Mouse (Mus musculus) lung, adult 18-20 months (tissue): ENCODE measurements at regions not wholly inside any gene's neighbourhood (a gene's known extent, or its start where the extent isn't known, plus 50 kb on each side); places are given as distances from the start of the nearest gene placed in this dataset.

Experiments
- DNase-seq, 2 experiments: peaks; one replicate each; pipeline ENCODE4 v3.0.0; 2022; ENCODE audit warnings: mixed read lengths in 2 of 2

DNA sequence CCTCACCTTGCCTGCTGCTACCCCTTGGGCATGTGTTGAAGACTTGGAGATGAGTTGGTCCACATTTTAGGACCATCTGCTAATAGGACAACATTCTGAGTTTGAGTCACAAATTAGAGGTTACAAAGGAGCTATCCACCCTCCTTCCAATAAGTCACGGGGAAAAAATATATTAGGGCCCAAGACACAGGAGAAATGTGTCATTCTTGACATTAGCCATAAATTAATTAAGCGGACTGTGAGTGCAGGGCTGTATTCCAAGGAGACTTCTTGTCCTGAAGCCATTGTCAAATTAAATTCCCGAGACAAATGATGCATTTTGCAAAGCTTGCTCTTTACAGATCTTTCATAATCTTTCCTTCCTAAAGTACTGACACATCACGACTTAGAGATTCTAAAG is 79.2 kb downstream of the 1700020N01Rik start:
- DNase-seq, result no peak

DNA sequence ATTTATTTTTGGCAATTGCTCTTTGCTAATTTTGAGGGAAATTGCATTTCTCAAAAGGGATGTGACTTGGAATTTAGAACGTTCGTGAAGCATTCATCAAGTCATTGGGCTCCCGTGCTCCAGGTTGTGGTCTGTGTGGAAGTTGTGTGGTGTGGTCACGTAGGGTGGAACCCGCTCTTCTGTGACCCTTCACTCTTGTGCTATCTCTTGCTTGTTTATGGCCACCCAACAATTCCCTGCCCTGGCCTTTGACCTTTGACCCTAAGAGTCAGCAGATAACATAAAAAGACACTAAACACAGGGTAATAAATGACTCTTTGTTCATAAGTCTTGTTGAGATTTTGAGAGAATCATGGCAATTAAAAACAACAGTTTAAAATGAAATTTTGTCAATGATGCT is 79.7 kb downstream of the 1700020N01Rik start:
- no peak for DNase-seq

DNA sequence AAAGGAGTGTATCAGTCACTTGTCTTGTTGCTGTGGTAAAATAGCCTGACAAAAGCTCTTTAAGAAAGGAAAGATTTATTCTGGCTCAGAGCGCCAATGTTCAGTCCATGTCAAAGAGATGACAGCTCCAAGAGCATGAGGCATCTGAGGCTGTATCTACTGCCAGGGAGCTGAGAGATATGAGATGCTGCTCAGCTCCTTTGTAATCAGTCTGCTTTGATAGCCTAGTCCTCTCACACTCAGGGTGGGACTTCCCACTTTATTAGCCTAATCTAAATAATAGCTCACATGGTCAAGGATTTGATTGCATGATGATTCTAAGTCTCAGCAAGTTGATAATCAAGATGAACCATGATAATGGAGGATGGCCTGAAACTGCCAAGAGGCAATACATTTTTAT is 80.9 kb downstream of the 1700020N01Rik start:
- no peak for DNase-seq

DNA sequence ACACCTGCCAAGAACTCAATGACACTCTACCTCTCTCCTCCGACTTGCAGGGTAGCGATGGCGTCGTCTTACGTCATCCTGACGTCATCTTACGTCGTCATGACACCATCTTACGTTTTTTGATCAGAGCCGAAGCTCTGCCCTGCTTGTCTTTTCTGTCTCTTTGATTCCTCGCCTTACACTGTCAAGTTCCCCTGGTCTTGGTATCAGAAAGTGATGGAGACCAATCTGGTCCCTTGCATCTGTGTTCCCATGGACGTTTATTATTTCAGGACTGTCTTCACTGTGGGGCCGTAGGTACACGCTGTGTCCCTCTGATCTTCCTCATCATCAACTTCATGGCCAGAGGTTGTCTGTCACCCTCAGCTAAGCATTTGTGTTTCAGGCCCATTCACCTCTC is 82.8 kb downstream of the 1700020N01Rik start:
- DNase-seq, result no peak

DNA sequence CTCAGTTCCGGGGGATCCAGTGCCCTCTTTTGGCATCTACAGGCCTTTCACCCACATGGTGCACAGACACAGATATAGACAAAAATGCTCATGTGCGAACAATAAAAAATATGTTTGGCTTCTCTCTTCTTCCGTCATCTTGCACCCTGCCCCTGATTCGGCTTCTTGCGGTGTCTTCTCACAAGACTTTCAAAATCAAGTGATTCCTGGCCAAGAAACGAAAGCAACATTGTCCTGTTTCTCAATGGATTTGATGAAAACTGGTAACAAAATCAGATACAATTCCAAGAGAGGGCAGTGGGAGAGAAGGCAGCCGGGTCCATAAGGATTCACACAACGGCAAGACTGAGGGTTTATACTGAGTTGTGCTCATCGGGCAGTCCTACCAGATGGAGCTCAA is 85.0 kb downstream of the 1700020N01Rik start:
- DNase-seq, result no peak

DNA sequence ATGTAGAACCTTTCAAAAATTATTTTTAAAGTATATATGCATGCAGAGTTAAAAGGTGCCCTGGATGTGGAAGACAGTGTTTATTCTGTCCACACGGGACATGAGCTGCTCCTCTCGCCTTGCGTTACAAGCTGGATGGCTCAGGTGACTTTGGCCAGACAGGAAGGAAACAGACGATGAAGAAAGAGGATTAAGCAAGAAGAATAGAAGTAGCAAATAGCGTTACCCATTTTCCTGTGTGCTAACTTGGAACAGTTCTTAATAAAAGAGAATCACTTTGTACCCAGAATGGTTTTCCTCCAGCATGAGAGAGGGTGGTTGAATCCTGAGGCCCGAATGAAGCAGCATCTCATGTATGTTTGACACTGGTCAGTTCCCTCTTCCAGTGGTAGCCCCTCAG is 85.4 kb downstream of the 1700020N01Rik start:
- DNase-seq, result no peak

DNA sequence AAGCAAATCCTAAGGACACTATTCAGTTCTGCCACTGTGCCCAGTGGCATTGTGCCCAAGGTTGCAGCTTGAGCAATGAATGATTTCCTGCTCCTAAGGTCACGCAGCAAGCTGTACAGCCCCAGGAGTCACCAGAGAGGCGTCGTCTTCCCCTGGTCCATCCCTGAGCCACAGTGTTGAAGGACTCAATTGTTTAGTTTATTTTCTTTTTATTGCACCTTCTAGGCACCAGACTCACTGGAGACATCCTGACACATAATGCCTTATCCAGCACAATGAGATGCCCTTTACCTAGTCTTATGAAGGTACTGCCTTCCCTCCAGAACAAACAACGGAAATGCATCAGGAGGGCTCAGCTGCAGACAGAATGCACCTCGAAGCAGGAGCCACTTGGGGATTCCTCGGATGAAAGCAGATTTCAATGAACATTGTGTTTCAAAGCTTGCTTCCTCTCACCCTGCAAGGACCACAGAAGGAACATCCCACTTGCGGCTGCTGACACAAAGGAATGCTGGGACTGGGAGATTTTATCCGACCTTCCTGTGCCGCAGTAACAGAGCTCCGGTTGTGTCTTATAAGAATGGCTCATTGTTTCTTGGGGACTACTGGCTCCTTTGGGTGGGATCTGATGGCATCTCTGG is 86.0 kb downstream of the 1700020N01Rik start:
- DNase-seq, result peak; percentile 44 to 66

DNA sequence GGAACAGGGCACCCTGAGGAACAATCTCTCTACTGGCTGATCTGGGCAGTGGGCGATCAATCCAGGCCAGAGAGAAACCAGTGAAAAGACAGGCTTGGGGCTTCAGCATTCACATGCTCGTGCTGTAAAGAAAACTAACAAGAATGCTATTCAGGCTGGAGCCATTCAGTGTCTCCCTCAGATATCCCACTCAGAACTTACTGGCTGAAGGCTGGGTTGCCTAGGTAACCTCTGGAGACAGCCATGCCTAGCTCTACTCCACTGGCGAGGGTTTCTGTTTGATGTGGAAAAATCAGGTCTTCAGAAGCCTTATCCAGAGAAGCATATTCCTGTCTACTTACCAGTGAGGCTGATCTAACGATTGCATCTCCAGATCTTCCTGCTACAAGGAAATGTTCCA is 87.8 kb downstream of the 1700020N01Rik start:
- DNase-seq, result no peak

DNA sequence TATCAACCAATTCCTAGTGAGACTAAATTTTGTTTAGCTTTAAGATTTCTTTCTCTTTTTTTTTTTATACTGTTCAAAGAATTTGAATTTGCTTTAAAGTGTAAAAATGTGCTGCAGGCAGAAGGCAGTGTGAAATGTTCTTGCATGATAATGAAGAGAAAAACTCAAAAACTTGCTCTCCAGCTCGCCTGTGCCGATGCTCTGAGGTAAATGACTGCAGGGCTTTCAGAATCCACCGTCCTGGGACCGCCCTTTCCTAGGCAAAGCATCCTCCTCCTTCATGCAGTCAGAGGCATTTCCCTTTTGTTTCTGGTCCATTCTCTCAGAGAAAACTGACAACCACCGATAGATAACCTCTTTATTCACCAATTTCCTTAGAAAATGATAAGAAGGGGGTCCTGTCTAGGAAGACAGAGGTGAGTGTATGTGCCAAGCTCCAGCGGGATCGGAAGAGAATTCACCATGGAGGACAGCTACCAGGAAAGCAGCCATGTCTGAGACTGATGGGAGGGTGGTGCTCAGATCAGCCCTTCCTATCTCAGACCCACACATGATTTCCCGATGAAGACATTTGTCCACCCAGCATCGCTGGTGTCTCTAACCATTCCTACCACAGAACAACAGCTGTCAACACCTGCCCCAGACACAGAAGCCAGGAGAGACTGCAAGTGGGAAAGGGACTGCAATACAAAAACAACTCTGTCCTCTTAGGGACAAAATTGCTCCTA is 91.5 kb downstream of the 1700020N01Rik start:
- no peak for DNase-seq

DNA sequence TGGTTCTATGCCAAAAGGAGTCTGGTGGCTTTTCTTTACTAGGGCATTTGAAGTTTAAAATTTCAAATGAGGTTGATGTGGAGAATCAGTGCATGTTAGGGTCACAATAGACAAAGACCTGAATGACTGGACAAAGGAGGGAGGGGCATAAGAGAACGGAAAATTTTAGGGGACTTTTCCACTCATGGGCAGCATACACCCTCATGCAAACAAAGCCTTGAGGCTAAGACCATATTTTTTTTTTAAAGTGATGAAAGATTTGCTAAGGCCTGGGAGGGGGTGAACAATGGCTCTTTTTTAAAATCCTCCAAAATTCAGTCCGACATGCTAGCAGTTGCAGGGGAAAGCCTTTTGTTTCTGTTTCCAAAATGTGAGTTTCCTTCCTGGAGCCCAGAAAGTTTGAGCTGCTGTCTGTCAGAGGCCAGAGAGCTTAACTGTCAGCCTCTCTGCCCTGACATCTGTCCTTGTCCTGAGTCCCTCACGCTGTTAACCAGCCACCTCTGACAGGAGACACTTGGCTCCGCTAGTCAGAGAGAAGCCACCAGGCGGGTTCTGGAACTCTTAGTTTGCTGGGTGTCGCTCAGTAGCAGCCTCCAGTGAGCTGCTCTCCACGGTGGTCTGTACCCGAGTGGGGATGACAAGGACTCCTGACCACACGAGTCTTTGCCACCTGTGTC is 92.3 kb downstream of the 1700020N01Rik start:
- peak in 1 of 2 experiments; percentile 61 for DNase-seq

DNA sequence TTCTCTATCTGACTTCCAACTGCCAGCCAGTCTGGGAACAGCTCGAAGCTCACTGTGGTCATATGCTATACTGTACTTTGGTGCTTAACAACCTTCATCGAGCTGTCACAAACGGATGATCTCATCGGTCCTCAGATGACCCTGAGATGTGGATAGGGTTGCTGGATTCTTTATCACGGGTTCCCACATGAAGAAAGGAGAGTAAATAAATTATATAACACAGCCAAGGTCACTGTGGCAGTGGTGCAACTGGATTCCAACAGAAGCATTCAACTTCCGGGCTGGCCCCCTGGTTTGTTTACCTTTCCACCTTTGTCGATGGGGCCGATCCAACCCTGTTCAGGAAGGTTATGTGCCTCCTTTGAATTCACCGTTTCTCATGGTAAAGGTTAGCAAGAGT is 93.1 kb downstream of the 1700020N01Rik start:
- peak in 1 of 2 experiments; percentile 72 for DNase-seq

DNA sequence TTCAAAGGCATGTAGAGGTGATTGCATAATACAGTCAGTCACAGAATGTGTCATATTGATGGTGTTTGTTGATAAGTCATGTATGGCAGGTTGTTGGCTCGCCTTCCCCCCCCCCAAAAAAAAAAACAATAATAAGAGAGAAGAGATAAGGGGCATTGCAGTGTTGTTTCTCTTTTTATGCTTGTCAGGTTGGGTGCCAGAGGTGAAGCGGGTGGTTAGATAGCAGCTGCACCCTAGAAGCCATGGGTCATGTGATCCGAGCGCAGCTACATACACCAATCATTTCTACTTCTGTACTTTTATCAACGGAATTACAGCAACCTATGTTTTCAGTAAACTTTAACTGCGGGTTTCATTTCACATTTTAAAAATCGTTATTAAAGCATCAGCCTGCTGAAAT is 94.5 kb downstream of the 1700020N01Rik start:
- DNase-seq, result no peak

DNA sequence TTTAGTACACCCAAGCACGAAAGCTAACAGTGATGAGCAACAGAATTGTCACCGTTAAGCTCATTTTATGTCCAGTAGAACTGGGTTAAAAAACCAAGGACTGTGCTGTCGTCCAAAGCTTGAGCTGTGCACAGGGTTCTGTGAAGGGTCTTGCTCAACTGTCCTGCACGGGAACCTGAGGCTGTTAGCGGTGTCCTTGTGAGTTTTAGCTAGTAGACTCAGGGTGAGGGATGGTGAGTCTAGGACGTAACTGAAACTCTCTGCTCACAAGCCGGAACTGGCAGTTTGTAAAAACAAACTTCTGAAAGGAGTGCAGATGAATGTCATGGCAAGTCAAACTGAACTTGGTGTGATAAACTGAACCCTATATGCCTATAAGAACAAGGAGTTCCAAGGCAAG is 95.6 kb downstream of the 1700020N01Rik start:
- no peak for DNase-seq

DNA sequence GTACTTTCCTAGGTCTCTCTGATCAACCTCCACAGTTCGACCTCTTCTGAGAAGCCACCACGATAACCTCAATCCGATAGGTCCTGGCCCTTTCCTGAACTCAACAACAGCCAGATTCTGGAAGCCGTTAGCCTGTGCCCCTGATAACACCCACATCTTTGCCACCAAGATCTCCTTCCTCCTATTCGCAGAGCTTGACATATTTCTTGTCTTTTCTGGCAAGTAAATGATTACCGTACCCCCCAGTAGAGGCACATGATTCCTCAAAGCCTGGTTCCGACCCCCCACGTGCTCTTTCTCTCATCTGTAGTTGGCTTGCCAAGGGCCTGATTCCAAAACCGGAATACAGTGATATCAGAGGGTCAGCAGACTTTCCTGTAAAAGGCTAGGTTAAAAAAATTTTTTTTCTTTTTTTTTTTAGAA is 96.9 kb downstream of the 1700020N01Rik start:
- no peak for DNase-seq

DNA sequence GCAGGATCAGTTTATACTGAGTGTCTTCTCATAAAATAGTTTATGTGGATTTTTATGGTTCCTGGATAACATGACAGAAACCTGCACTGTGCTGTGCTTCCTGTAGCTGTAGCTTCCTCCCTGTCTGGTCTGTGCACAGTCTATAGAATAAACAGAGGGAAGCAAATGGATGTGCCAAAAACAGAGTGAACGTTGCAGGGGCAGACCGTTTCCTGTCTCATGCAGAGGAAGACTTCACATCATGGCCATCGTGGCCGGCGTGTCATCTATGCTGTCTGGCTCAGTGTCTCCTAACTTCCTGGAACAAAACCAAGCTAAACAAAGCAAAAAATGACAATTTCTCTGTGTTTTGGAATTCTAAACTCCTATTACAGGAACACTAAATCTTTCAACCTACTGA is 102.2 kb downstream of the 1700020N01Rik start:
- no peak for DNase-seq

DNA sequence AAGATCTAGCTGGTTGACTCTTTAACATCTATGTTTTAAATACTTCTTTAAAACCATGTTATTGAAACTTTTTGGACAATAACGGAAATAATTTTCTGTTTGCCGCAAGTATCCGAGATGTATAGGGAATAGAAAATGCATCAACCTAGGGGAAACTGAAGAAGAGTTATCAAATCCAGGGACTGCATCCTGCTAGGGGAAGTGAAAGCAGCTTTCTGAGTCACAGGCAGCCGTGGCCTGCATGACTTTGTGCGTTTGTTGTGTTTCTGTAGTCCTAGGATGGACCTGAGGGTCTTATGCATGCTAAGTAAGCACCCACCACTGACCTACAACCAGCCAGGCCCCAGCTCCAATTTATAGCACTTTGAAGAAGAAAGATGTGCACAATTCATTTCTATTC is 103.7 kb downstream of the 1700020N01Rik start:
- DNase-seq, result no peak

DNA sequence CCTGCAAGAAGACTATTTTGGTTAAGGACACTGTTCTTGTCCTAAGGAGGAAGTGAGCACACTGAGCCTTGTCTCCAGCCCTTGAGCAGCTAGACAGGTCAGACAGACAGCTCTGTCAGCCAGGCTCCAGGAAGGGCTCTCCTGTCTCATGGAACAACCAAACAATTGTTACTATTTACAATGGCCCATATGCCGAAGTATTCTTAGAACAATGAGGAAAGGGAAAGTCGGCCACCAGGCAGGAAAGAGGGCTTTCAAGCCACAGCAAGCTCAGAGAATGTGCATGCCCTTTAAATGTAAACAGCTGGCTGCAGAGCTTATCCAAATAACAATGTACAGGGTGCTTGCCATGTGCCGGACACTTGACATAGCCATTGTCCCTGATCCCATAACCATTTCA is 108.6 kb downstream of the 1700020N01Rik start:
- DNase-seq, result peak in 1 of 2 experiments; percentile 36

DNA sequence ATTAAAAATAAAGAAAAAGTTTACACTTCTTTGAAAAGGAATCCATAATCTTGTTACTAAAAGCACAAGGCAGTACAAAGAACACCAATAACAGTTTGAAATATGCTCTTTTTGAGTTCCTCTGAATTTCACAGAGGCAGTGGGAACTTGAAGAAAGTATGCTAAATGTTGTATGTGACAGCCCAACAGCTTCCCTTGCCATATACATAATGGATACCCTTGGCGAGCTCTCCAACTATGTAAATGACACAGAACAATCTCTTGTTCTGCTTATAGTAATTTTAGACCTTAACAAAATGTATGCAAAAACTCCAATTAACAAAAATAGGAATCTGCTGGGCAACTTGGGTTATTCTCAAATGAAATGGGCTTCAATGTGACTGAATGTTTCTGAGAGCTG is 109.2 kb downstream of the 1700020N01Rik start:
- DNase-seq, result no peak

DNA sequence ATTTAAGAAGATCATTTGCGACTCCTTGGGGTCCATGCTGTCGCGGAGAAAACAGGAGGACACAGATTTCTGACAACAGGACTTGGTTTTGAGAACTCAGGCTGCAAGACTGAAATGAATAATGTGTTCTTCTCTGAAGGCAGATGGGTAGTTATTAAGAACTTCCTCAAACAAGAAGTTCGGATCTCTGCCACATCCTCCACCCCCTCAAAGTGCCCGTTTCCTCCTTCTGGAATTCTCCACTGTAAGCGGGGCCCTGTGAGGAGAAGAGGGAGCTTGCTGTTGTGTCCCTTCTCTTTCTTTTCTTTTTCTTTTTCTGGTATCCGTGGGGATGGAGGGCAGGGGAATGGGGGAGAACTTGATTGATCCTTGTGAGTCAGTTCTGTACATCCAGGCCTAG is 118.9 kb downstream of the 1700020N01Rik start:
- peak in 1 of 2 experiments; percentile 14 for DNase-seq

DNA sequence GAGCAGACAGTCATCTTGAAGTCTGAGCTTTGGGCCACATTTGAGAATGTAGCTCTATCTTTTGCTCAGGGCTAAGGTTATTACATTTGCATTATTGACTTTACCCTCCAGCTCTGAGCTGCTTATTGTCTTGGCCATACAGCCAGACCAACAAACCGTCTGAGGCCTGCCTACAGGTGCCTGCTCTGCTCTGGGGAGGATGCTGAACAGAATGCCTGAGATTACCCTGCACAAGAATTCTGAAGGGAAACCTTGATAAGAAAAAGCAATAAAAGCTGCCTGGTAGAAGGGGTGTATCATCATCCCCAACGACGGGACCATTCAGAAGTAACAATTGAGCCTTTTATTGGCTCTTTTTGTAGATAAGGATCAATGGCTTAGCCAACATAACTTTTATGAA is 119.9 kb downstream of the 1700020N01Rik start:
- DNase-seq, result no peak

DNA sequence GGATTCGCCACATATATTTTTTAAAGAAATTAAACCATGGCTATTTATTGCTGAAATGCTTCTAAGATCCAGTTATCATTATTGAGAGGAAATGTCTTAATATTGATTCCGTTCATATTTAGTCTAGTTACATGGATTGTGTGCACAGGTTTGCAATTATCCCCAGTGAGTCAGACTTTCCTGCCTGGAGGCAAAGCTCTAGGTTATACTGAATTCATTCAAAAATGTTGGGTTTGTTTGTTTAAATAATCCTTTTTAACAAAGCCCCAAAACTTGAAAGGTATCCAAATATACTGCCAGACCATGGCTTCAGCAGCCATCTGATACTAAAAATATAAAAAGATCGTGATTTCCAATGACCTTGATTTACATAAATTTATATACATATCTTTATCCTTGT is 122.5 kb downstream of the 1700020N01Rik start:
- no peak for DNase-seq

DNA sequence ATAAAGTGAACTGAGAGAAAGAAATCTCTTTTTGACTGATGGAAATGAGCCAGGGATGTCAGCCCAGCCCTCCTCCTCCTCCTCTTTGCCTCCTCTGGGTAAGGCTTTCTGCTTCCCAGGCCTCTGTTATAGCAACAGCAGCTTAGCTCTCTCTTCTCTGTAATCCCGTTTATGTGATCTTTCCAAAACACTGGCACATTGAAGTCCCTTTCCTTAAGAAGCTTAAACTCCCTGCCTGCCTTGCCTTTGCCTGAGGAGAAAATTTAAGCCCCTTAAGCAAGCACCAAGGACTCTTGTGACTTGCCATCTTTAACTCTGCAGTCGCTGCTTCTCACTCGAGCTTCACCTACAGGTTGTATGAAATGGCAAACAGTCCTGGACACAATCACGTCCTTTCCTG is 125.2 kb downstream of the 1700020N01Rik start:
- DNase-seq, result no peak

DNA sequence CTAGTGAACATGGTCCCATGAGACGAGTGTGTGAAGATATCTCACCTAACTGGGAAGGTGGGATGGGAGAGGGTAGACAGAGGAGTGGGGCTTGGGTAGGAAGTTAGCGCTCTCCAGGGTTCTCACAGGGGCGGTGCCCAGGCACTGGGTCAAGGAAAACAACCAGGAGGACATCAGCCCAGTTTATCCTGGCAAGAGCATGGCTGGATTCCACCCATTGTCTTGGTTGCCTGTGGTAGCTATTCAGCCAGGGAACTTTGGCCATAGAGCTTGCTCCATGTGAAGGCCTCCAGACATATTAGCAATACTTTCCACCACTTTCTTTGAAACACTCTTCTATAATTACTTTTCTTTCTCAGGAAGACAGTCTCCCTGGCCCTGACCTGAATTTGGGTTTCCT is 131.4 kb downstream of the 1700020N01Rik start:
- peak; percentile 9 to 12 for DNase-seq

DNA sequence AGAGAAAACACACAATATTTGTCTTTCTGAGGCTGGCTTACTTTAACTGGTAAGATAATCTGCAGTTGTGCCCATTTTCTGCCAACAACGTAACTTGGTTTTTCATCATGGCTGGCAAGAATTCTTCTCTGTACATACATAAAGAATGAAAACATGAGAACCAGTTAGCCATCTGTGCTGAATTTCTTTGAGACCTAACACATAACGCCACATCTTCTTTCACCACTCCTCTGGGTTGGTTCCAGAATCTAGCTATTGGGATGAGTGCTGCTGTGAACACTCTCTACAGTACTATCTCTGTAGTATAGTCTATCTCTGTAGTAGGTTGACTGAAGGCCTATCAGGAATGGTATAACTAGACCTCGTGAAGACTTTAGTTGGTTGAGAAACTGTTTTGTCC is 132.1 kb downstream of the 1700020N01Rik start:
- no peak for DNase-seq
